Mouse (Mus musculus): ENCODE measurements around the gene Rab21.

- no peak for TF ChIP-seq CTCF (IDR thresholded peaks at IDR 0.05; ENCODE audit: borderline replicate concordance, insufficient read depth, low read length)
- TF ChIP-seq POLR2A (IDR thresholded peaks at IDR 0.05; ENCODE audit: low read depth, low read length) = no peak
These were observed 18.1 kb upstream of the Rab21 start for GRCm38 (mm10) chr10:115333528-115333927.

All from embryonic fibroblast, embryonic 13.5 days (primary cell).